In genomic region chr4:32405149-32405882, GRCm38 (mm10) we compare ENCODE assay signal across 16 mouse cellular contexts.
A peak's percentile ranks its signal among the peaks of the same experiment; 100 is the strongest.
DNase-seq lines count a peak whose midpoint lies in the region; ATAC-seq and TF ChIP-seq lines count a peak whose summit lies in the region.
"Had no signal": no experiment of that assay in that cellular context is flagged by ENCODE, and none has a peak within 500 bp of the region (broad histone marks: within the 10 kb centered on the region; RNA-seq: fewer than 3 reads in every experiment).

No protein-coding gene starts in this region.

- H3K27me3 ChIP-seq in heart, embryonic 13.5 days (replicated peaks) = no peaks in the 10 kb centered on the region
- no peaks in the 10 kb centered on the region for H3K27me3 ChIP-seq in neural tube, embryonic 14.5 days (ENCODE audit: control insufficient read depth, insufficient read depth, low read length)
- no peaks in the 10 kb centered on the region for H3K27me3 ChIP-seq in stomach, postnatal 0 days (ENCODE audit: control insufficient read depth, insufficient read depth, low read length)
- H3K27me3 ChIP-seq: kidney, embryonic 15.5 days; limb, embryonic 12.5 days; stomach, embryonic 15.5 days had no signal

- TF ChIP-seq CTCF in stomach, postnatal 0 days (IDR thresholded peaks at IDR 0.05; ENCODE audit: low read depth) = no peak

- peaks cover 51% of the 10 kb centered on the region for H3K4me1 ChIP-seq in heart, embryonic 13.5 days
- peaks cover 8% of the 10 kb centered on the region; the same call in 1 of the 2 replicates for H3K4me1 ChIP-seq in neural tube, embryonic 14.5 days (ENCODE audit: control insufficient read depth, insufficient read depth, low read length)
- 0 out of 2 replicates have a peak, but pooled peaks cover 2% of the 10 kb centered on the region for H3K4me1 ChIP-seq in stomach, postnatal 0 days (replicated peaks; ENCODE audit: control insufficient read depth, insufficient read depth)
- H3K4me1 ChIP-seq: limb, embryonic 12.5 days had no signal

- H3K36me3 ChIP-seq in heart, embryonic 13.5 days = no peaks in the 10 kb centered on the region
- H3K36me3 ChIP-seq in neural tube, embryonic 14.5 days (ENCODE audit: control insufficient read depth, insufficient read depth, low read length) = no peaks in the 10 kb centered on the region
- no peaks in the 10 kb centered on the region for H3K36me3 ChIP-seq in stomach, postnatal 0 days (ENCODE audit: control insufficient read depth, insufficient read depth, low read length)
- H3K36me3 ChIP-seq: kidney, embryonic 15.5 days; limb, embryonic 12.5 days; stomach, embryonic 15.5 days had no signal

- no peaks in the 10 kb centered on the region for H3K9me3 ChIP-seq in heart, embryonic 13.5 days
- no peaks in the 10 kb centered on the region for H3K9me3 ChIP-seq in neural tube, embryonic 14.5 days (ENCODE audit: control insufficient read depth, low read length)
- no peaks in the 10 kb centered on the region for H3K9me3 ChIP-seq in stomach, postnatal 0 days (ENCODE audit: control insufficient read depth, low read length)
- H3K9me3 ChIP-seq: kidney, embryonic 15.5 days; limb, embryonic 12.5 days; stomach, embryonic 15.5 days had no signal

- no peak for TF ChIP-seq EP300 in stomach, postnatal 0 days (optimal IDR thresholded peaks at IDR 0.05)

- H3K9ac ChIP-seq in heart, embryonic 13.5 days = 0 out of 2 replicates have a peak overlapping the region, but pooled peaks have one; percentile 45
- H3K9ac ChIP-seq in neural tube, embryonic 14.5 days (replicated peaks; ENCODE audit: low read depth, low read length) = no peak overlapping the region
- H3K9ac ChIP-seq in stomach, postnatal 0 days (ENCODE audit: low read length) = no peak overlapping the region
- H3K9ac ChIP-seq: kidney, embryonic 15.5 days; limb, embryonic 12.5 days; stomach, embryonic 15.5 days had no signal

- ATAC-seq in heart, embryonic 13.5 days (ENCODE audit: extremely low read depth, insufficient number of reproducible peaks, low FRiP score, low TSS enrichment) = no peak; the same call in 1 of the 2 replicates
- no peak for ATAC-seq in neural tube, embryonic 14.5 days (ENCODE audit: low read depth)
- ATAC-seq in stomach, postnatal 0 days (ENCODE audit: low FRiP score, low TSS enrichment) = no peak; the same call in 1 of the 2 replicates

- 75% methylated on average over 17 of the region's 17 CpGs for WGBS in heart, embryonic 13.5 days
- whole genome bisulfite sequencing in neural tube, embryonic 14.5 days = 77% methylated on average over 17 of the region's 17 CpGs
- WGBS in stomach, postnatal 0 days = 61% methylated on average over 17 of the region's 17 CpGs

- no peak for DNase-seq in heart, adult 8-10 months (ENCODE audit: low spot score)
- no peak for DNase-seq in neural tube, embryonic 10.5 days (ENCODE audit: extremely low spot score, low spot score)
- DNase-seq in fibroblast of lung, adult 2 months (ENCODE audit: low read depth) = peak; percentile 51
- DNase-seq in stomach, postnatal 0 days (ENCODE audit: low spot score) = no peak
- DNase-seq in thymus, postnatal 10 days (ENCODE audit: low spot score in 2 of 2) = no peak
- no peak for DNase-seq in MN1 (ENCODE audit: low spot score)
- DNase-seq: adrenal gland, postnatal 25 days; cerebellum, postnatal 10 days; gastrocnemius, adult 2 months; heart, postnatal 10 days had no signal

- no peak overlapping the region for H3K4me3 ChIP-seq in heart, embryonic 13.5 days
- no peak overlapping the region for H3K4me3 ChIP-seq in neural tube, embryonic 14.5 days (ENCODE audit: low read depth, low read length)
- H3K4me3 ChIP-seq in stomach, postnatal 0 days (ENCODE audit: low read depth, low read length) = no peak overlapping the region
- H3K4me3 ChIP-seq: gastrocnemius, adult 2 months; kidney, embryonic 15.5 days; limb, embryonic 12.5 days; stomach, embryonic 15.5 days had no signal

- peak overlapping the region; percentile 12 for H3K4me2 ChIP-seq in heart, embryonic 13.5 days
- no peak overlapping the region for H3K4me2 ChIP-seq in neural tube, embryonic 14.5 days (ENCODE audit: low read depth, low read length)
- 0 out of 2 replicates have a peak overlapping the region, but pooled peaks have one; percentile 15 for H3K4me2 ChIP-seq in stomach, postnatal 0 days (replicated peaks; ENCODE audit: low read depth)
- H3K4me2 ChIP-seq: kidney, embryonic 15.5 days; limb, embryonic 12.5 days; stomach, embryonic 15.5 days had no signal

- peak overlapping the region; percentile 54 for H3K27ac ChIP-seq in heart, embryonic 13.5 days (replicated peaks)
- 0 out of 2 replicates have a peak overlapping the region, but pooled peaks have one; percentile 35 for H3K27ac ChIP-seq in neural tube, embryonic 14.5 days (ENCODE audit: low read depth, low read length)
- H3K27ac ChIP-seq in stomach, postnatal 0 days (replicated peaks) = no peak overlapping the region; the same call in 1 of the 2 replicates
- H3K27ac ChIP-seq: gastrocnemius, adult 2 months; kidney, embryonic 15.5 days; limb, embryonic 12.5 days; macrophage; stomach, embryonic 15.5 days had no signal
